Mouse (Mus musculus): Measurements from ENCODE around the gene Olfr1042.
A peak's percentile ranks its signal among the peaks of the same experiment; 100 is the strongest.

Olfr1042 gene

GRCm38 (mm10) chr2:86161738-86162137 lies at the start of gene Olfr1042:
Olfr1042 (minus strand) TSS chr2:86161838.
- DNase-seq (ENCODE audit: low spot score in 2 of 2) = no peak

- DNase-seq (ENCODE audit: low spot score in 2 of 2) = no peak
Observed at GRCm38 (mm10) chr2:86202909-86203308, 41.3 kb upstream of the Olfr1042 start, which contains the start of gene Olfr1045. Olfr1045 (minus strand) TSS chr2:86203009.

- DNase-seq (ENCODE audit: low spot score in 2 of 2) = no peak
Observed at GRCm38 (mm10) chr2:86195863-86196262, 34.2 kb upstream of the Olfr1042 start.

- DNase-seq (ENCODE audit: low spot score in 2 of 2) = no peak
Observed at GRCm38 (mm10) chr2:86185583-86185982, 23.9 kb upstream of the Olfr1042 start, which contains the start of gene Olfr52. Olfr52 (minus strand) TSS chr2:86185683.

- DNase-seq (ENCODE audit: low spot score in 2 of 2) = no peak
Observed at GRCm38 (mm10) chr2:86179950-86180349, 18.3 kb upstream of the Olfr1042 start.

- DNase-seq (ENCODE audit: low spot score in 2 of 2) = no peak
Observed at GRCm38 (mm10) chr2:86177720-86178119, 16.1 kb upstream of the Olfr1042 start, which contains the start of gene Olfr1044. Olfr1044 (minus strand) TSS chr2:86177820.

- DNase-seq (ENCODE audit: low spot score in 2 of 2) = peak in 1 of 2 experiments; percentile 12
Observed at GRCm38 (mm10) chr2:86175422-86175821, 13.8 kb upstream of the Olfr1042 start.

GRCm38 (mm10) chr2:86167422-86167821 lies 5.8 kb upstream of the Olfr1042 start, which contains the start of gene Olfr1043:
Olfr1043 (minus strand) TSS chr2:86167522.
- no peak for DNase-seq (ENCODE audit: low spot score in 2 of 2)

- DNase-seq (ENCODE audit: low spot score in 2 of 2) = no peak
Observed at GRCm38 (mm10) chr2:86146632-86147031, 15.0 kb downstream of the Olfr1042 start, which contains the start of gene Olfr1040. Olfr1040 (minus strand) TSS chr2:86146732.

GRCm38 (mm10) chr2:86135828-86136227 lies 25.8 kb downstream of the Olfr1042 start, which contains the start of gene Olfr1039:
Olfr1039 (minus strand) TSS chr2:86135928.
- no peak for DNase-seq (ENCODE audit: low spot score in 2 of 2)

Measured in spleen, postnatal 4 days (tissue).